Mouse (Mus musculus) retina, postnatal 1 day (tissue): ENCODE results near the gene Adarb2.

Experiments used
- DNase-seq: peaks from one replicate; pipeline ENCODE4 v3.0.0-alpha.2; 2012

Gene Adarb2

DNA sequence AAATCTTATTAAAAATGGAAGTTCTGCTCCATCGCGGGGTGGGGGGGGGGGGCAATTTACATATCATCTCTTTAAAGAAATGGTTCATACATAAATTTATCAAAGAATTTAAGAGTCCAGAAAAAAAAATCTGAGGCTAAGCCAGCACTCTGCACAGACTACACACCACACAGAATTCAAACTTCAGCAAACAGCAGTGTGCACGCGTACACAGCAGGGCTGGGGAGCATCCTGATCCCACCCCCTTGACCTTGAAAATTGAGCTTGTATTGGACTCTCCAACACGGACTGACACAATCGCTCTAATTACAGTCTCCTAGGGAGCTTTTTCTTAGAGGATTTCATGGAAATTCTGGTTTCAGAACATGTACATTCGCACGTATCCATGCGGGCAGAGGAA, 490.1 kb downstream of the Adarb2 start:
- DNase-seq, result peak; percentile 45

DNA sequence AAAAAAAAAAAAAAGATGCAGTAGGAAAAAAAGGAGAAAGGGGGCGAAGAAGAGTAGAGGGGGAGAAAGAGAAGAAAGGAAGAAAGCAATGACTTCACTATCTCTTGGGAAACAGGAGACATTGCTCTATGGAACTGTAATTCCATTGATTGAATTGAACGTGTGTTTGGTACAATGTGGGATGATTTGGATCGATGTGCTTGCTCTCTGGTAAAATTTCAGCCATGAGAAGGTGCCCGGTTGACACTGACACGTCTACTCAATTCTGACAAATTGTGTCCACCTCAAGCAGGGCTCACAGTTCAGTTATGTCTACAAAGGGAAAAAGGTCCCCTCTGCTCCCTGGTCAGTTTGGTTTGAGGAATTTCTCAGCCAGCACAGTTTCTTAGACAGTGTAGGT, 495.8 kb downstream of the Adarb2 start:
- no peak for DNase-seq

DNA sequence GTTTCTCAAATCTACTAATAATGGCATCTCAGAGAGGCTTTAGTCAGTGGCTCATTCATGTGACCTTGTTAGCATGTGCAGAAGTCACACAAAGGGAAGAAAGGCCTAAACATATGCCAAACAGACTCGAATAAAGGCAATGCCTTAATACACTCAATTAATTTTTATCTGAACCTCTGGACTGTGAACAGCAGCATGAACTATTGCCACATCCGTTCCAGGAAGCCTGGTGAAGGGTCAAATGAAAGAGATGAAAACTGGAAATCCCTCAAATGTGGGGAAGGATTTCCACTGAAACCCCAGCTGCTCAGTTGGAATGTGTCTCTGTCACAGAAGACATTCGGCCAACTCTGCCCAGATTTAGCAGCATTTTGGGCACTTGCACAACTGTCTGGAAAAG, 497.2 kb downstream of the Adarb2 start:
- no peak for DNase-seq

DNA sequence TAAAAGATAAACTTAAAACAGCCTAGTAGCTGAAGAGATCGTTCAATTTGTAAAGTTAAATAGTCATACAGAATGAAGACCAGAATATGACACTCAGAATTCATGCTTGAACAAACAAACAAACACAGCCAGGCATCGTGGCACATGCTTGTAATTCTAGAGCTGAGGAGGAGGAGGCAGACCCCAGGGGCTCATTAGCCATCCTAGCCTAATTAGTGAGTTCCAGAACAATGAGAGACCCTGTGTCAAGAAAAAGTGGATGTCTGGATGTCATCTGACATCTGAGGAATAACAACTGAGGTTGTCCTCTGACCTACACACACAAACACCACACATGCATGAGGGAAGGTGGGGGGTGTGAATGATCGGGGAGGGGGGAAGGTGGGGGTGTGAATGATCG, 498.3 kb downstream of the Adarb2 start:
- peak; percentile 82 for DNase-seq

DNA sequence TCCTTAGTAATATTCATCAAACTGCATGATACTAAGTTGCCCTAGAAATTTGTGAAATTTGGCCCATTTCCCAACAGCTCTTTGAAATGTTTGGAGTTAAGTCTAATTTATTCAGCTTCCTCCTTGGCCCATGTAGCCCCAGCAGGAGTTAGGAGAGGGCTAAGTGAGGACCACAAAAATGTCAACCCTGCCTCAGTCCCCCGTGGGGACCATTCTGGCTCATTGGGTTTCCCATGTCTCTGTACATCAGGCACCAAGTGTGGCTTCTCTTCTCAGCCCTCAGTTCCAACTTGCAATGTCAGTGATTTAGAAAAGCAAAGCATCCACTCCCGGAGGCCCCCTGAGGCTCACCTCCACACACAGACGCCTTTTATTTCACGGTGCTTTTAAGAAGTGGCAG, 502.6 kb downstream of the Adarb2 start:
- DNase-seq, result peak; percentile 3

DNA sequence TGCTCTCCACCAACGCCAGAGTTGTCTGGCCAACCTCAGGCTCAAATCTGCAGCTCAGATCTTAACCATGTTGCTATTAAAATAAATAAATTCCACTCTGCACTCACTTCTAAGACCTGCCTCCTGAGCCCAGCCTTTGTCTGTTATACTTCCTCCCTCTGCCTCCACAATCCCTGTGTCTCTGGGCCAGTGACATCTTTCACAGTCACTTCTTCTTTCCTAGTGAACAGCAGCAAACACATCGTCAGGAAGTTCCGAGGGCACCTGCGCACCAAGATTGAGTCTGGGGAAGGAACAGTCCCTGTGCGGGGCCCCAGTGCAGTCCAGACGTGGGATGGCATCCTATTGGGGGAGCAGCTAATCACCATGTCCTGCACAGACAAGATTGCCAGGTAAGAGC, 510.7 kb downstream of the Adarb2 start:
- DNase-seq, result no peak

DNA sequence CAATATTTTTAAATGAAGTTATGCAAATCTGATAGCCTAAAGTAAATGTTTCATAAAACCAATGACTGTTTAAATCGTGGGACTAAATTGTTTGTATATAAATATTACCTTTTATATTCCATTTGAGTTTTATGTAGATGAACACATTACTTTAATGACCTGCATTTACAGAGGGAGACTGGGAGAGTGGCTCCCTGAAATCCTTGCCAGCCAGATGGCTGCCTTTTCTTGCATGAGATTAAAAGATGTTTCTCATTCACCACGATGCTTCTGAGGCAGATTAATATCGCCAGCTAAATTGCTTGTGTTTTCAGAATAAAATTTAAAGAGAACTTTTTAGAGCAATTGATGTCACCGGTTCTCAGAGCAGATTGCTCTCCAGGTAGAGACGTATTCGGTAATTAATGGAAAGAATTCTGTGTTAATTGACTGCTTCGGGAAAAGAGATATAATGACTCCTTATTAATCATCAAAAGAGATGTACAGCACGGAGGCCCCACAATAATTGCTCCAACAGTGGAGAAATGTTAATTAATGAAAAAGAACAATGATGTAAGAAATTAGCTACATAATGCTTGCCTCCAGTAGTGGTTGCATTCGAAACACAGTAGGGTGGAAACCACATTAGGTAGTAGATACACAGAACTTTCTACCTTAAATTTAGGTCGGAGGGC, 527.4 kb downstream of the Adarb2 start:
- peak; percentile 75 for DNase-seq

DNA sequence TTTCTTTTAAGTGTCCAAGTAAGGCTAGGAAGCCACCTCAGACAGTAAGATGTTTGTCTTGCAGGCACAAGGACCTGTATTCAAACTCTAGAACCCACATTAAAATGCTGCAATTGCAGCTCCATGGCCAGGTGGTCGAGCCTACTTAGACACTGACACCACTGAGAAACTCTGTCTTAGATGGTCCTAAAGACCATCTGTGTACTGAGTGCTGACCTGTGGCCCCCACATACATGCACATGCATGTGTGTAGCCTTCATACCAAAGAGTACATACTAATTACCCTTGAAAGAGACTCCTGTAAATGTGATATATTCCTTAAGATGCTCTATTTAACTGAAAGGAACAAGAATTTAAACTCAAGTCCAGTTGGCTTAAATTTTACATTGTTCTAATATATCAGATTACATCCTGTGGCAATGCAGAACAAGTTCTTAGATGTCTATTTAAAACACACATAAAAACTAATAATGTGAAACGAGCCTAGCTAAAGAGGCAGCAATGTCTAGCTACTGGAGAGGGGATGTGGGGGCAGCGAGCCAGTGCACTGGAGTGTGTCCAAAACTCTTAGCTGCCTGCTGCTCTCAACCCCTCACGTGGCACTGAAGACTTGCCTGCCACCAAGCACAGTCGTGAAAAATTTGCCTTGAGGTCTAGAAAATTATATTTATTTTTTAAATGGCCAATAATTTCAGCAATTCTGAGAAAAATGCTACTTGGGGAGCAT, 534.6 kb downstream of the Adarb2 start:
- DNase-seq, result no peak

DNA sequence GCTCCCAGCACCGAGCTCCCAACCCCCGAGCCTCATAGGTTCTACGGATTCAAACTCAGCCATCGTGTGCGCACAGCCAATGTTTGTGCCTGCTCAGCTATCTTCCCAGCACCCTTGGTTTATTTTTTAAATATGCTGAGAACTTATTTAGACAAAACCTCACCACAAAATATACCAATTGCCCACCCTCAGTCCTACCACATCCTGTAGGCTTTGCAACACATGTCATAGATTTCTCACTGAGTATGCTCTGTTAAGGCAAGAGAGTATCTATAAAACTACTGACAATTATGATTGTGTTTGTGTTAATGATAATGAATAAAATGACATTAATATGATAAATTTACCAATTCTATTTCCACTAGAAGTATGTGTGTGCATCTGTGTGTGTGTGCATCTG, 540.1 kb downstream of the Adarb2 start:
- no peak for DNase-seq

DNA sequence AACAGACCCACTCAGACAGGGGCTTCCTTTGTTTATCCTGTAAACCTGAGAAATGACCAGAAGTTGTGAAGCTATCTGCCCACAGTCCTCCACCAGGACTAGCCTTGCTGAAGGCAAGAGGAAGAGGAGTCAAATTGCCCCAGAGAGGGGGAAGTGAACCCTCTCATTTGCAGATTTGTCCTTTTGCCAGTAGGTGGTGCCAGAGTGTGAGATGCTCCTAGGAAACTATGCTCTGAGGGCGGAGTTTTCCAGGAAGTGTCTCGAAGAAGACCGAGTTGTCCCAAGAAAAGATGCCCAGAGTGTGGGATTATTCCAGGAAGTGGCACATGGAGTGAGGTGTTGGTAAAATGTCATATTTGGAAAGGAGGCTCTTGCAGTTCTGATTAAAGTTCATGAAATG, 541.9 kb downstream of the Adarb2 start:
- DNase-seq, result peak; percentile 56

DNA sequence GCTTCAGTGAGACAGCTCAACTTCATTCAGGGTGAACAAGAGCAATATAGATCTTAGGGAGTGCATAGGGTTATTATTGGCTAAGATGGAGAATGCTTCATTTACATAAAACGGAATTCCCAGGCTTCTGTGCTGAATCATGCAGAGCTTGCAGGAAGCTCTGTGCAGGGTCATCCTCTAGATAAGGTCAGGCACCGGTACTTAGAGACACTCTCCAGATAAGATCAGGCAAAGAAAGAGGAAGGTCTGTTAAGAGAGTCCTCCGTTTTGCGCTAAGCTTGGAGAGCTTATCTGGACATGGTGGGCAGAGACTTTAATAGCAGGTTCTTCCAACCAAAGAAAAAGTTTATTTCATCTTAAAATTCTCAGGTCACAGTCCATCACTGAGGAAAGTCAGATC, 542.9 kb downstream of the Adarb2 start:
- DNase-seq, result no peak

DNA sequence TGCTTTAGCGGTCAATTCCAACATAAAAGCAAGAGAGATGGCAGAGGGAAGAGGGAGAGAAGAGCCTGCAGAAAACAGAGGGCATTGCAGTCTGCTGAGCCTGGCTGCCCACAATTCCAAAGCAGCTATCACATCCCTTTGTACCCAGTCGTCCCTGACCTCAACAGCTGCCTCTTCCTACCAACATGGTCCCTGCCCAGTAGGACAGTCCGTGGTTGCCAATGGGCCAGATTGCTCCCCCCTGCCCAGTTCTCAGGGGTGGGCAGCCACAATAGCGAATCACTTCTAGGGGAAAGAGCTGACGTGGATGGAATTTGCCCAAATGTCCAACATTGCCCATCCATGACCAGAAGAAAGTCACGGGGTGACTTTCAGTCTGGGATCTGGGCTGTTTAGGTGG, 546.8 kb downstream of the Adarb2 start:
- no peak for DNase-seq

DNA sequence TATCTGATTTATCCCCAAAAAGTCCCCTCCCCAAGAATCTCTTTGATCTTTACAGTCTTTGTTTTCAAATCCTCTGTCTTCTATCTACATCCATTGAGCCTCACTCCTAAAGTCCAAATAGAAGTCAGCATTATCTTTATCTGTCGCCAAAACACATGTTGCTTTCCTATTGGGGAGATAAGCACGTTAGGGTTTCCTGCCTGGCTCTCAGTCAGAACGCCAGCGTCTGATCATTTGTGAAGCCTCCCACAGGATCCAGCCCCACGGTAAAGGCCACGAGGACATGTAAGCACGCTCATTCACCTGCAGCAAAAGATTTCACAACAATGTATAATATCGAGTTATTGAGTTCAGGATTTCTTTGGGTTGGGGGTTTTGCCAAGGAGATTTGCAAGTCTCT, 558.3 kb downstream of the Adarb2 start:
- no peak for DNase-seq

DNA sequence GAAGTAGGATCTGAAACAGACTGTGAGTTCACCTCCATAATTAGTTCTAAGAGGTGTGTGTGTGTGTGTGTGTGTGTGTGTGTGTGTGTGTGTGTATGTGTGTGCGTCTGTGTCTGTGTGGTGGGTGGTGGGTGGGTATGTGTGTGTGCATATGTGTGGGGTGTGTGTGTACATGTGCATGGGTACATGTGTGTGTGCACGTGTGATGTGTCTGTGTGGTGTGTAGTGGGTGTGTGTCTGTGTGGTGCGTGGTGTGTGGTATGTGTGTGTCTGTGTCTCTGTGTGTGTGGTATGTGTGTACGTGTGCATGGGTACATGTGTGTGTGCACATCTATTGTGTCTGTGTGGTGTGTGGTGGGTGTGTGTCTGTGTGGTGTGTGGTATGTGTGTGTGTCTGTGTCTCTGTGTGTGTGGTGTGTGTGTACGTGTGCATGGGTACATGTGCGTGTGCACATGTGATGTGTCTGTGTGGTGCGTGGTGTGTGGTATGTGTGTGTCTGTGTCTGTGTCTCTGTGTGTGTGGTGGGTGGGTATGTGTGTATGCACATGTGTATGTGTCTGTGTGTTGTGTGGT, 567.1 kb downstream of the Adarb2 start:
- DNase-seq, result no peak

DNA sequence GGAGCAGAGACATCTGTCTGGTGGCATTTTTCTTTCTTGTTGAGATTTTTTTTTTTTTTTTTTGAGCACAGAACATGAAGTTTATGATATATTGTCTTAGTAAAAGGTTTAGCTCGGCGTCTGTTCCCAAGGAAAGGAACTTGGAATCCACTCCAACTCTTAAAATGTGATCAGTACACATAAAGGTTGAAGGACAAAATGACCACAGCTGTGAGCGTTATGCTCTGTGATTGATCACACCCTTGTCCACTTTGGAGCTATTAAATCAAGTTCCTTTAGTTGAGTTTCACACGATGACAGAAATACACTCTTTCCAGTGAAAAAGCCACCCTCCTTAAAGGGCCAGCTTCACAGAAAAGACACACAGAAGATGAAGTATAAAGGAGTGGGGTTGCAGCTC, 568.0 kb downstream of the Adarb2 start:
- DNase-seq, result no peak

DNA sequence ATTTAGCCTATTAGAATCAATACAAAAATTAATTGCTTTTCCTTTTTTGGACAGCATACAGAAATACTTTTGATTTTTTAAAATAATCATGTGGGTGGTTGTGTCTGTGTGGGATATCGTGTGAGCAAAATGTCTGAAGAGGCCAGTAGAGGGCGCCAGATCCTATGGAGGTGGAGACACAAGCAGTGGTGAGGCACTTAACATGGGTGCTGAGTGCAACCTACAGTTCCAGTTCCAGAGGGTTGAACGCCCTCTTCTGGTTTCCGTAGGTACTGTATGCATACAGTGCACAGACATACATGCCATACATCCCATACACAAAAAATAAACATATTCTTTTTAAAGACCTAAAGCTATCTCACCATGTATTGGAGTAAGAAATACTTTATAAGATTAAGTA, 577.8 kb downstream of the Adarb2 start:
- peak; percentile 72 for DNase-seq

DNA sequence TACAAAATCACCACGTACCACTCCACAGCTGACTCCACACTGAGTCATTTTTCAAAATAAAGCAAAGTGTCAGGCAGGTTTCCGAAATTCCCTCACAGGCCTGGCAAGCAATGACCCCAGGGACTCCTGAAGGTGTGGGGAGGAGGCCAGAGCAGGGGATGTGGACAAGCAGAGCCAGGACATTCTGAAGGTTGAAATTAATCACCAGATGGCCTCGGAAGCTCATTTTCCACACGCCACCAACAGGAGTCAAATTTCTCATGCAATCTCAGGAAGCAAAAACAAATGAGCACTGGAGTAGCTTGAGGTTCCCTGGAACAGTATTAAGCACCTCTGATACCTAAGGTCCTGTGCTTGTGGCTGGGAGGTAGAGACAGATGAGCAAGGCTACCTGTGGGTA, 580.0 kb downstream of the Adarb2 start:
- peak; percentile 10 for DNase-seq

DNA sequence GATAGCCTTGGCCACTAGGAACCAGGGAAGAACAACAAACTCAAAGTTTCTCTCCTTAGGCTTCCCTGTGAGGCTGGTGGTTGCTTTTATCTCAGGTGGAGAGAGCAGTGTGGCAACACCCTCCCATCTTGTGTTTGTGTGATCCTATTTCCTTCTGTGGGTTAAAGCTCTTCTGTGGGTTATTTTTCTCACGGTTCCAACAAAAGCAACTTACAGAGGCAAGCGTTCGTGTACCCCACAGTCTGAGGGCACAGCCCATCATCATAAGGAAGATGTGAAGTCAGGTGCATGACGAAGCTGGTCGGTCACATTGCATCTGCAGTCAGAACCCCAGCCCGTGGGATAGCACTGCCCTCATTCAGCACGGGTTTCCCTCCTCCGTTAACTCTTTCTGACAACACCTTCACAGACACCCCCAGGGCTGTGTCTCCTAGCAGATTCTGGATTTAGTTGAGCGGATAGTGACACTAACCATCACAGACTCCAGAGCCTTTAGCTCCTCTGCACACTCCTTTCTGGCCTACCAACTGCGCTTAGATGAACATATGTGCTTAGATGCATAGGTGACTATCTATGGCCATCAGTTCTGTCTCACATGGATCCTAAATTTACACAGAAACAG, 581.1 kb downstream of the Adarb2 start:
- peak; percentile 53 for DNase-seq

DNA sequence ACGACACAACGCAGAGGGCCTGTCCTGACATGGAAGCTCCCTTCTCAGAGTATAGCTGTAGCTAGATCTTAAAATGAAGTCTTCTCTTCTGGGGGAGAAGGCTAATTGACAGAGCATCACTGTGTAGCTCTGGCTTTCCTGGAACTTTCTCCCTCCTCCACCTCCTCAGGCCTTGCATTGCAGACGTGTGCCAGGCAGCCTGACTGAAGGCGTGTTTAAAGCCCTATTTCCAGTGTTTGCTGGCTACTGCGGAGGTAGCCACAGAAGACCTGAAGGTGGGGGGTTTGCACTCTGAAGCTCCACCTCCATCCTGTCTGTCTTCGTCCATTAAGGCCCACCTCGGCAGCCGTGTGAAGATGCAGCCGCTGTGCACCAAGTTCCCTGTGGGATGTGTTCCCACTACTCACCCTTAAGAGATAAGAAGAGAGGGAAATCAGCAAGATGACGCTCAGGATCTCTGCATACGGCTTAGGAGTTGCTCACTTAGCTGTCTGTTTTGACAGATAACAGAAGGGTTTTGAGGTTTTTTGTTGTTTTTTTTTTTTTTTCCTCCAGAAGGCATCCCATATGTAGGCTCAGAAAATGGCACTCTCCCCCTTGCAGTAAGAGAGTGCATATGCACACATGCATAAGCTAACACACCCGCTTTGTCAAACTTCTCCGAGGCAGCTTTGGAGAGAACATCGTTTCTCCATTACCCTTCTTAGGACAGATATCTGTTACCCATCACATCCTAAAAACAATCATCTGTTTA, 581.8 kb downstream of the Adarb2 start:
- DNase-seq, result no peak

DNA sequence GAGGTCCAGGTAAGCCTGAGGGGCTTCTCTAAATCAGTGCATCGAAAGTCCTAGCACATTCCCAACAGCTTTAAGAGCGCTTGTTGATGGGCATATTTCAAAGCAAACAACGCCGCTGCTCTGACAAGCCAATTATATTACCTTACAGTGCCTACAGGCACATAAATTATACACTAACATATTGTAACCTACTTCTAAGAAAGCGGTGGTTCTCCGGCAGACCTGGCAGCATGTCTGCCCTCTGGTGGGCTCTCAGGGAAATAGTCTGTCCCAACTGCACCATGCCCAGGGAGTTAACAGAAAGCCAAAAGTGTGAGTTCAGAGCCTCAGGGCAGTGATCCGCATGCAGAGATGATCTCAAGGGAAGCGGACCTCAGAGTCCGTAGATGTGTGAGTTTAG, 582.5 kb downstream of the Adarb2 start:
- peak; percentile 70 for DNase-seq

DNA sequence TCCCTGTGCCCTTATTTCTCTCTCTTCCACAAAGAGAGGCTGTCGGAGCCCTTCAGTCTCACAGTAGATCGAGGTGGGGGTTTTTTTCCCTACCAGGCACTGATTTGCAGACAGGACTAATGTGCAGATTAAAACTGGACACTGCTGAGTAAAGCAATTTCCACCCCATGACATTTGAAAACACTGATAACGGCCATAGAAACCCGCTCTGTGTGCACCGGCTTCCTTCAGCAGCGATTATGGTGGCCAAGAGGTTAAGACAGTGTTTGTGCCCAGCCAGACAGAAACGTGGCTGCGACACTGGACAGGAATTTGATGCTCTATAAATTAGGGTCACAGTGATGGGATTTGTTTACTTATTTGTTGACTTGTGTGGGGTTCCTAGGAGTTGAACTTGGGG, 590.6 kb downstream of the Adarb2 start:
- DNase-seq, result peak; percentile 11

DNA sequence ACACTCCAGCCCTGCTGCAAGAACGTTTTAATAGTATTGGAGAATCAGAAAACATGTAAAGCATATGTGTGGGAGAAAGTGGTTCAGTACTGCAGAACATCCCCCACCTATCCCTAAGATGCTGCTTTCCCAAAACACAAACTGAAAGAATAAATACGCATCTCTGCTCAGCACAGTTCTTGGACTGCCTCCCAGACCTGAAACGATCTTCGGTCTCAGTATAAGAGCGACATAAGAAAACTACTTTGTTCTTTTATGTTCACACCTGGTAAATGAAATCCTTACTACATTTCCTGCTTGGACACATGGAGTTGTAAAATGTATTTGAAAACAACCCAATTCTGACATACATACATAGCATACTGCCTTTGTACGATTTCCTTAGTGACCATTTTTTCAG, 597.9 kb downstream of the Adarb2 start:
- DNase-seq, result no peak

DNA sequence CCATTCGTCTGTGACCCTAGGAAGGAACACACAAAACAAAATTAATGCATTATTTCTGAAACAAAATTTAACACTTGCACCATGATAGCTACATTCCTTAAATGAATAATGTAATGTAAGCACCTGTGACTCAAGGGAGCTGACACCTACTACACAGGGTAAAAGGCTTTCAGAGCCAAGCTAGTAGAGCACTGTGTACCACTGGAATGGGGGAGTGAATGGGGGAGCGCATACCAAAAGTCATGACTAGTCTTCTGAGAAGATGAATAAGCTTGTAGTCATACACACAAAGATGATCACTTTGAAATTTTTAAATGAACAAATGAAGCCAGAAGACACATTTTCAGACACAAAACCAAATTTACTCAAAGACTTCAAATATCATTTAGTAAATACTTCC, 603.3 kb downstream of the Adarb2 start:
- no peak for DNase-seq
